Mouse (Mus musculus) C2C12 (cell line): ENCODE data around the gene Pde7b. TPM values are rescaled to one million over a fixed set of nuclear protein-coding genes. Genes with fewer than 3 reads are reported as not detected.

Experiments
- H3K27me3 ChIP-seq: one replicate; pipeline ENCODE4 v1.6.1; 2011; ENCODE audit not compliant: control insufficient read depth, insufficient read depth, insufficient read length
- H3K36me3 ChIP-seq: one replicate; pipeline ENCODE4 v1.6.1; 2011; ENCODE audit not compliant: control insufficient read depth, insufficient read depth
- H3K4me3 ChIP-seq: one replicate; pipeline ENCODE4 v1.5.1; 2011; ENCODE audit warnings: mild to moderate bottlenecking, control low read depth; ENCODE audit not compliant: poor library complexity, insufficient read depth, severe bottlenecking
- H3K79me2 ChIP-seq: one replicate; pipeline ENCODE4 v1.6.1; 2011; ENCODE audit not compliant: control insufficient read depth, insufficient read depth
- H3K79me3 ChIP-seq: one replicate; pipeline ENCODE4 v1.6.1; 2011; ENCODE audit warnings: low read depth, control low read depth
- H3ac ChIP-seq: one replicate; pipeline ENCODE3; 2011; ENCODE audit warnings: low read depth; ENCODE audit not compliant: control insufficient read depth, insufficient read length
- CEBPB ChIP-seq: IDR thresholded peaks from one replicate; pipeline ENCODE4 v1.6.1; 2011; ENCODE audit warnings: low read depth, mild to moderate bottlenecking, control low read depth, moderate library complexity
- CTCF ChIP-seq: IDR thresholded peaks from one replicate; pipeline ENCODE4 v1.5.1; 2011; ENCODE audit not compliant: control insufficient read depth, insufficient read depth, insufficient read length
- FOSL1 ChIP-seq: IDR thresholded peaks from one replicate; pipeline ENCODE4 v1.8.0; 2011; ENCODE audit warnings: mild to moderate bottlenecking, low read length; ENCODE audit not compliant: poor library complexity, insufficient read depth, severe bottlenecking
- MAX ChIP-seq: IDR thresholded peaks from one replicate; pipeline ENCODE4 v1.6.1; 2011; ENCODE audit warnings: mild to moderate bottlenecking, control low read depth
- MYOD1 ChIP-seq: IDR thresholded peaks from one replicate; pipeline ENCODE4 v1.6.1; 2011; ENCODE audit warnings: low read depth; ENCODE audit not compliant: control insufficient read depth, insufficient read length
- MYOG ChIP-seq: IDR thresholded peaks from one replicate; pipeline ENCODE4 v1.6.1; 2011; ENCODE audit not compliant: control insufficient read depth, insufficient read length; ENCODE audit errors: extremely low read depth
- USF1 ChIP-seq: IDR thresholded peaks from one replicate; pipeline ENCODE4 v1.6.1; 2011; ENCODE audit warnings: low read depth, mild to moderate bottlenecking, control low read depth, moderate library complexity
- polyA plus RNA-seq: library from polyadenylated mRNA; unstranded; fragments of >200 nt; fragmentation: generic; extraction: Trizol; gene quantifications from one replicate; pipeline ENCODE4 v1.2.1, GENCODE M21; 2012; ENCODE audit warnings: missing spikeins

Pde7b gene
- polyA plus RNA-seq, 1 experiment, result 0.06 TPM

- TF ChIP-seq CEBPB (no peak), CTCF (no peak), USF1 (no peak), MYOG (no peak), FOSL1 (no peak), MYOD1 (no peak), MAX (no peak)
- Histone ChIP-seq H3K79me3 (no peaks in the 10 kb centered on the region), H3K36me3 (no peaks in the 10 kb centered on the region), H3K4me3 (no peak overlapping the region), H3ac (no peak overlapping the region), H3K27me3 (no peaks in the 10 kb centered on the region), H3K79me2 (no peaks in the 10 kb centered on the region)
Observed at GRCm38 (mm10) chr10:20571521-20571920, 153.4 kb downstream of the Pde7b start.

GRCm38 (mm10) chr10:20568630-20569029 is 156.2 kb downstream of the Pde7b start:
- no peaks in the 10 kb centered on the region for H3K79me2 ChIP-seq
- H3K4me3 ChIP-seq, result no peak overlapping the region
- no peaks in the 10 kb centered on the region for H3K79me3 ChIP-seq
- TF ChIP-seq FOSL1, result no peak
- TF ChIP-seq CTCF, result no peak
- no peak for TF ChIP-seq MYOG
- no peak for TF ChIP-seq MYOD1
- TF ChIP-seq USF1, result no peak
- TF ChIP-seq MAX, result no peak
- TF ChIP-seq CEBPB, result no peak
- no peaks in the 10 kb centered on the region for H3K36me3 ChIP-seq
- no peak overlapping the region for H3ac ChIP-seq
- H3K27me3 ChIP-seq, result no peaks in the 10 kb centered on the region

GRCm38 (mm10) chr10:20567684-20568236 is 157.1 kb downstream of the Pde7b start:
- no peaks in the 10 kb centered on the region for H3K79me3 ChIP-seq
- no peak for TF ChIP-seq USF1
- no peak for TF ChIP-seq MYOD1
- TF ChIP-seq MAX, result no peak
- no peak for TF ChIP-seq CTCF
- TF ChIP-seq FOSL1, result no peak
- no peak for TF ChIP-seq MYOG
- no peak for TF ChIP-seq CEBPB
- no peak overlapping the region for H3K4me3 ChIP-seq
- no peaks in the 10 kb centered on the region for H3K36me3 ChIP-seq
- H3K79me2 ChIP-seq, result no peaks in the 10 kb centered on the region
- H3K27me3 ChIP-seq, result no peaks in the 10 kb centered on the region
- no peak overlapping the region for H3ac ChIP-seq

- H3K36me3 ChIP-seq, result no peaks in the 10 kb centered on the region
- H3K79me2 ChIP-seq, result no peaks in the 10 kb centered on the region
- TF ChIP-seq USF1, result no peak
- TF ChIP-seq FOSL1, result no peak
- no peak for TF ChIP-seq MAX
- no peak for TF ChIP-seq CTCF
- TF ChIP-seq MYOD1, result no peak
- TF ChIP-seq MYOG, result no peak
- TF ChIP-seq CEBPB, result no peak
- H3ac ChIP-seq, result no peak overlapping the region
- no peaks in the 10 kb centered on the region for H3K27me3 ChIP-seq
- H3K79me3 ChIP-seq, result no peaks in the 10 kb centered on the region
- no peak overlapping the region for H3K4me3 ChIP-seq
Observed at GRCm38 (mm10) chr10:20556477-20556876, 168.4 kb downstream of the Pde7b start.

- Histone ChIP-seq H3K27me3 (no peaks in the 10 kb centered on the region), H3K4me3 (no peak overlapping the region), H3K36me3 (no peaks in the 10 kb centered on the region), H3K79me2 (no peaks in the 10 kb centered on the region), H3K79me3 (no peaks in the 10 kb centered on the region), H3ac (no peak overlapping the region)
- TF ChIP-seq MYOD1, result no peak
- TF ChIP-seq FOSL1, result no peak
Observed at GRCm38 (mm10) chr10:20551341-20551740, 173.5 kb downstream of the Pde7b start.

- no peaks in the 10 kb centered on the region for H3K79me3 ChIP-seq
- H3K27me3 ChIP-seq, result no peaks in the 10 kb centered on the region
- H3K79me2 ChIP-seq, result no peaks in the 10 kb centered on the region
- H3K36me3 ChIP-seq, result no peaks in the 10 kb centered on the region
- no peak for TF ChIP-seq CEBPB
- no peak for TF ChIP-seq USF1
- no peak for TF ChIP-seq MYOD1
- no peak for TF ChIP-seq MAX
- no peak for TF ChIP-seq CTCF
- no peak for TF ChIP-seq MYOG
- no peak for TF ChIP-seq FOSL1
- H3ac ChIP-seq, result no peak overlapping the region
- no peak overlapping the region for H3K4me3 ChIP-seq
Observed at GRCm38 (mm10) chr10:20550771-20551170, 174.1 kb downstream of the Pde7b start.
